Mouse (Mus musculus) limb, embryonic 14.5 days (tissue): ENCODE measurements around the gene Lmtk2. TPM values are rescaled to one million over a fixed set of nuclear protein-coding genes. Genes with fewer than 3 reads are reported as not detected.

ENCODE experiments used
- ATAC-seq: fragments of 200-750 bp; cut with Nextera tagmentation; 2 replicates; pipeline ENCODE4 v1.8.0; 2017; ENCODE audit warnings: low read depth, moderate number of reproducible peaks, moderate TSS enrichment; ENCODE audit not compliant: low FRiP score
- DNase-seq: peaks from one replicate; pipeline ENCODE4 v3.0.0-alpha.2; 2015; ENCODE audit warnings: low spot score
- H3K27ac ChIP-seq: fragments of 300-500 bp; sonication (generic); replicated peaks from 2 replicates; pipeline ENCODE4 v1.5.1; 2014; ENCODE audit warnings: low read depth, mild to moderate bottlenecking, low read length, moderate library complexity, mixed read lengths
- H3K27me3 ChIP-seq: fragments of 300-500 bp; sonication (generic); 2 replicates; pipeline ENCODE4 v1.6.1; 2014; ENCODE audit warnings: low read length, mixed read lengths; ENCODE audit not compliant: control insufficient read depth, insufficient read depth
- H3K36me3 ChIP-seq: fragments of 300-500 bp; sonication (generic); 2 replicates; pipeline ENCODE4 v1.6.1; 2014; ENCODE audit warnings: mild to moderate bottlenecking, low read length, moderate library complexity, mixed read lengths; ENCODE audit not compliant: control insufficient read depth, insufficient read depth
- H3K4me1 ChIP-seq: fragments of 300-500 bp; sonication (generic); 2 replicates; pipeline ENCODE4 v1.6.1; 2014; ENCODE audit warnings: antibody characterized with exemption, low read length, mixed read lengths; ENCODE audit not compliant: control insufficient read depth, insufficient read depth
- H3K4me2 ChIP-seq: fragments of 300-500 bp; sonication (generic); replicated peaks from 2 replicates; pipeline ENCODE4 v1.6.1; 2014; ENCODE audit warnings: low read depth, mild to moderate bottlenecking, low read length, moderate library complexity; ENCODE audit not compliant: severe bottlenecking
- H3K4me3 ChIP-seq: fragments of 300-500 bp; sonication (generic); replicated peaks from 2 replicates; pipeline ENCODE4 v1.5.1; 2014; ENCODE audit warnings: low read length
- H3K9ac ChIP-seq: fragments of 300-500 bp; sonication (generic); 2 replicates; pipeline ENCODE4 v1.6.1; 2014; ENCODE audit warnings: mild to moderate bottlenecking, low read depth, low read length, moderate library complexity; ENCODE audit not compliant: severe bottlenecking
- H3K9me3 ChIP-seq: fragments of 300-500 bp; sonication (generic); 2 replicates; pipeline ENCODE4 v1.6.1; 2016; ENCODE audit warnings: low read length; ENCODE audit not compliant: control insufficient read depth
- POLR2A ChIP-seq: fragments of 200-500 bp; IDR thresholded peaks from 2 replicates; pipeline ENCODE4 v1.8.0; 2012; ENCODE audit warnings: inconsistent platforms, mild to moderate bottlenecking, moderate library complexity, borderline replicate concordance; ENCODE audit not compliant: insufficient read depth, insufficient read length; ENCODE audit errors: extremely low read depth
- WGBS: fragments of 180-500 bp; shearing (Covaris S2); extraction: QIAGEN DNeasy Blood & Tissue Kit; methylation state at CpG from one replicate; pipeline ENCODE4 v1.1.7; 2014; 5-methylcytosine and 5-hydroxymethylcytosine counted together
- polyA plus RNA-seq, 2 experiments: library from polyadenylated mRNA; depleted of rRNA in 1 of 2; stranded (reverse) in 1 of 2; unstranded in 1 of 2; fragments of >200 nt; fragmentation: Nextera tagmentation in 1 of 2; extraction: Ambion mirVana in 1 of 2; gene quantifications; 2 replicates each; pipeline versions ENCODE4 v1.2.1 to v1.2.3; 2012 to 2014

Gene Lmtk2
- polyA plus RNA-seq, 2 experiments: 3.6 to 8.2 TPM

- WGBS: 91% methylated on average over 18 of the region's 18 CpGs
- Histone ChIP-seq H3K27me3 (no peaks in the 10 kb centered on the region), H3K4me1 (no peaks in the 10 kb centered on the region), H3K9ac (no peak overlapping the region), H3K9me3 (no peaks in the 10 kb centered on the region), H3K4me3 (no peak overlapping the region), H3K36me3 (peaks cover 61% of the 10 kb centered on the region), H3K4me2 (no peak overlapping the region), H3K27ac (no peak overlapping the region)
- DNase-seq (no peak), ATAC-seq (no peak)
- TF ChIP-seq POLR2A: no peak
Measured at GRCm38 (mm10) chr5:144173648-144174047, 73.4 kb downstream of the Lmtk2 start.

GRCm38 (mm10) chr5:144178216-144178615, 78.0 kb downstream of the Lmtk2 start:
- Histone ChIP-seq H3K4me2 (no peak overlapping the region), H3K36me3 (peaks cover 36% of the 10 kb centered on the region), H3K9me3 (no peaks in the 10 kb centered on the region), H3K4me3 (no peak overlapping the region), H3K9ac (no peak overlapping the region), H3K27ac (no peak overlapping the region), H3K27me3 (no peaks in the 10 kb centered on the region), H3K4me1 (no peaks in the 10 kb centered on the region)
- no peak for TF ChIP-seq POLR2A
- ATAC-seq: no peak
- 45% methylated on average over 6 of the region's 6 CpGs for WGBS
- no peak for DNase-seq

- peaks cover 4% of the 10 kb centered on the region; the same call in 1 of the 2 replicates for H3K4me1 ChIP-seq
- H3K9me3 ChIP-seq: no peaks in the 10 kb centered on the region
- DNase-seq (no peak), ATAC-seq (no peak)
- H3K9ac ChIP-seq: no peak overlapping the region
- no peak overlapping the region for H3K27ac ChIP-seq
- 95% methylated on average over 7 of the region's 7 CpGs for WGBS
- no peak overlapping the region for H3K4me3 ChIP-seq
- H3K36me3 ChIP-seq: peaks cover 26% of the 10 kb centered on the region
- H3K4me2 ChIP-seq: no peak overlapping the region
- no peak for TF ChIP-seq POLR2A
- H3K27me3 ChIP-seq: no peaks in the 10 kb centered on the region
Measured at GRCm38 (mm10) chr5:144181249-144181648, 81.0 kb downstream of the Lmtk2 start.

GRCm38 (mm10) chr5:144182542-144183247, 82.5 kb downstream of the Lmtk2 start:
- H3K4me3 ChIP-seq: no peak overlapping the region
- ATAC-seq: no peak
- peaks cover 4% of the 10 kb centered on the region; the same call in 1 of the 2 replicates for H3K4me1 ChIP-seq
- no peak overlapping the region for H3K27ac ChIP-seq
- H3K36me3 ChIP-seq: peaks cover 21% of the 10 kb centered on the region
- DNase-seq: no peak
- no peak for TF ChIP-seq POLR2A
- H3K27me3 ChIP-seq: no peaks in the 10 kb centered on the region
- H3K4me2 ChIP-seq: no peak overlapping the region
- H3K9me3 ChIP-seq: no peaks in the 10 kb centered on the region
- H3K9ac ChIP-seq: no peak overlapping the region
- 65% methylated on average over 20 of the region's 20 CpGs for WGBS

- peaks cover 21% of the 10 kb centered on the region for H3K36me3 ChIP-seq
- no peak for TF ChIP-seq POLR2A
- ATAC-seq (no peak), DNase-seq (no peak)
- 79% methylated on average over 8 of the region's 8 CpGs for WGBS
- no peak overlapping the region for H3K27ac ChIP-seq
- no peak overlapping the region for H3K9ac ChIP-seq
- H3K4me1 ChIP-seq: peaks cover 4% of the 10 kb centered on the region; the same call in 1 of the 2 replicates
- no peaks in the 10 kb centered on the region for H3K27me3 ChIP-seq
- H3K4me2 ChIP-seq: no peak overlapping the region
- no peaks in the 10 kb centered on the region for H3K9me3 ChIP-seq
- H3K4me3 ChIP-seq: no peak overlapping the region
Measured at GRCm38 (mm10) chr5:144183248-144183559, 83.0 kb downstream of the Lmtk2 start.
